Mouse (Mus musculus): ENCODE data around the gene Tekt3.

- TF ChIP-seq MAFK (IDR thresholded peaks at IDR 0.05; ENCODE audit: insufficient read depth, low read depth, low read length) = no peak
- no peak for TF ChIP-seq CHD2 (IDR thresholded peaks at IDR 0.05; ENCODE audit: low read depth, low read length)
- TF ChIP-seq ZNF384 (IDR thresholded peaks at IDR 0.05; ENCODE audit: low read depth, low read length) = no peak
- no peak for TF ChIP-seq HCFC1 (IDR thresholded peaks at IDR 0.05; ENCODE audit: borderline replicate concordance, insufficient read depth, low read length)
Observed at GRCm38 (mm10) chr11:63116652-63117051, 55.2 kb downstream of the Tekt3 start.

All from ES-E14 (cell line).